Mouse (Mus musculus) forebrain, embryonic 16.5 days (tissue): ENCODE results near the gene Adcy10. TPM values are rescaled to one million over a fixed set of nuclear protein-coding genes. Genes with fewer than 3 reads are reported as not detected.

Experiments
- ATAC-seq: fragments of 200-750 bp; cut with Nextera tagmentation; 2 replicates; pipeline ENCODE4 v1.8.0; 2017; ENCODE audit warnings: mild to moderate bottlenecking, moderate library complexity
- H3K27ac ChIP-seq: fragments of 300-500 bp; sonication (generic); 2 replicates; pipeline ENCODE4 v1.5.1; 2014; ENCODE audit warnings: low read length, control low read depth
- H3K27me3 ChIP-seq: fragments of 300-500 bp; sonication (generic); replicated peaks from 2 replicates; pipeline ENCODE4 v1.6.1; 2014; ENCODE audit warnings: low read length; ENCODE audit not compliant: control insufficient read depth, insufficient read depth
- H3K36me3 ChIP-seq: fragments of 300-500 bp; sonication (generic); 2 replicates; pipeline ENCODE4 v1.6.1; 2014; ENCODE audit not compliant: control insufficient read depth, insufficient read depth
- H3K4me1 ChIP-seq: fragments of 300-500 bp; sonication (generic); replicated peaks from 2 replicates; pipeline ENCODE4 v1.6.1; 2014; ENCODE audit warnings: low read length; ENCODE audit not compliant: control insufficient read depth, insufficient read depth
- H3K4me2 ChIP-seq: fragments of 300-500 bp; sonication (generic); 2 replicates; pipeline ENCODE4 v1.6.1; 2014; ENCODE audit warnings: mild to moderate bottlenecking, low read length, control low read depth
- H3K4me3 ChIP-seq: fragments of 300-500 bp; sonication (generic); replicated peaks from 2 replicates; pipeline ENCODE4 v1.5.1; 2014; ENCODE audit warnings: mild to moderate bottlenecking, low read length, control low read depth
- H3K9ac ChIP-seq: fragments of 300-500 bp; sonication (generic); replicated peaks from 2 replicates; pipeline ENCODE4 v1.6.1; 2014; ENCODE audit warnings: low read depth, low read length, control low read depth
- H3K9me3 ChIP-seq: fragments of 300-500 bp; sonication (generic); 2 replicates; pipeline ENCODE4 v1.6.1; 2016; ENCODE audit warnings: low read length; ENCODE audit not compliant: control insufficient read depth
- WGBS: fragments of 180-500 bp; shearing (Covaris S2); extraction: QIAGEN DNeasy Blood & Tissue Kit; methylation state at CpG from one replicate; pipeline ENCODE4 v1.1.7; 2014; 5-methylcytosine and 5-hydroxymethylcytosine counted together
- polyA plus RNA-seq: library from polyadenylated mRNA; unstranded; fragments of >200 nt; fragmentation: Nextera tagmentation; extraction: Ambion mirVana; gene quantifications from 2 replicates; pipeline ENCODE4 v1.2.1, GENCODE M21; 2015

Adcy10 gene
- polyA plus RNA-seq, 1 experiment from 2014 or later: 0.22 TPM

- no peak overlapping the region for H3K4me2 ChIP-seq
Observed at GRCm38 (mm10) chr1:165590760-165591159, 105.8 kb downstream of the Adcy10 start.

GRCm38 (mm10) chr1:165592295-165593082 lies 107.5 kb downstream of the Adcy10 start:
- H3K36me3 ChIP-seq: 0 out of 2 replicates have a peak, but pooled peaks cover 10% of the 10 kb centered on the region

More at GRCm38 (mm10) chr1:165590760-165591159, 105.8 kb downstream of the Adcy10 start:
- Histone ChIP-seq H3K9ac (no peak overlapping the region), H3K4me1 (no peaks in the 10 kb centered on the region), H3K36me3 (0 out of 2 replicates have a peak, but pooled peaks cover 13% of the 10 kb centered on the region), H3K9me3 (no peaks in the 10 kb centered on the region), H3K4me3 (no peak overlapping the region), H3K27me3 (no peaks in the 10 kb centered on the region), H3K27ac (no peak overlapping the region)
- WGBS: 80% methylated on average over 8 of the region's 8 CpGs
- no peak for ATAC-seq

GRCm38 (mm10) chr1:165594699-165595421 lies 109.9 kb downstream of the Adcy10 start:
- H3K4me3 ChIP-seq: no peak overlapping the region
- peaks cover 13% of the 10 kb centered on the region; the same call in 1 of the 2 replicates for H3K36me3 ChIP-seq
- 93% methylated on average over 15 of the region's 15 CpGs for WGBS
- no peak overlapping the region for H3K9ac ChIP-seq
- no peak overlapping the region for H3K4me2 ChIP-seq
- H3K9me3 ChIP-seq: no peaks in the 10 kb centered on the region
- no peak for ATAC-seq
- H3K27ac ChIP-seq: no peak overlapping the region
- H3K4me1 ChIP-seq: no peaks in the 10 kb centered on the region
- H3K27me3 ChIP-seq: no peaks in the 10 kb centered on the region

More at GRCm38 (mm10) chr1:165592295-165593082, 107.5 kb downstream of the Adcy10 start:
- H3K4me1 ChIP-seq: no peaks in the 10 kb centered on the region
- no peak overlapping the region for H3K4me2 ChIP-seq
- H3K27ac ChIP-seq: no peak overlapping the region
- H3K4me3 ChIP-seq: no peak overlapping the region
- no peak for ATAC-seq
- no peaks in the 10 kb centered on the region for H3K27me3 ChIP-seq
- no peak overlapping the region for H3K9ac ChIP-seq
- H3K9me3 ChIP-seq: no peaks in the 10 kb centered on the region
- 89% methylated on average over 14 of the region's 14 CpGs for WGBS

- H3K4me1 ChIP-seq: no peaks in the 10 kb centered on the region
- no peaks in the 10 kb centered on the region for H3K27me3 ChIP-seq
- H3K9ac ChIP-seq: no peak overlapping the region
- no peak overlapping the region for H3K4me2 ChIP-seq
- H3K4me3 ChIP-seq: no peak overlapping the region
- H3K27ac ChIP-seq: no peak overlapping the region
- no peak for ATAC-seq
- H3K36me3 ChIP-seq: peaks cover 24% of the 10 kb centered on the region
- WGBS: 80% methylated on average over 10 of the region's 10 CpGs
- no peaks in the 10 kb centered on the region for H3K9me3 ChIP-seq
Observed at GRCm38 (mm10) chr1:165601775-165602280, 116.8 kb downstream of the Adcy10 start.

- Histone ChIP-seq H3K27me3 (no peaks in the 10 kb centered on the region), H3K27ac (no peak overlapping the region), H3K4me2 (no peak overlapping the region), H3K9ac (no peak overlapping the region), H3K4me1 (no peaks in the 10 kb centered on the region), H3K4me3 (no peak overlapping the region), H3K9me3 (no peaks in the 10 kb centered on the region), H3K36me3 (peaks cover 27% of the 10 kb centered on the region)
- no peak for ATAC-seq
- WGBS: 85% methylated on average over 14 of the region's 14 CpGs
Observed at GRCm38 (mm10) chr1:165603218-165603617, 118.2 kb downstream of the Adcy10 start.

GRCm38 (mm10) chr1:165604203-165604602 lies 119.2 kb downstream of the Adcy10 start:
- H3K9ac ChIP-seq: no peak overlapping the region
- H3K4me1 ChIP-seq: no peaks in the 10 kb centered on the region
- ATAC-seq: no peak
- no peaks in the 10 kb centered on the region for H3K27me3 ChIP-seq
- H3K36me3 ChIP-seq: peaks cover 25% of the 10 kb centered on the region
- H3K4me2 ChIP-seq: no peak overlapping the region
- H3K27ac ChIP-seq: no peak overlapping the region
- 90% methylated on average over 8 of the region's 8 CpGs for WGBS
- H3K4me3 ChIP-seq: no peak overlapping the region
- no peaks in the 10 kb centered on the region for H3K9me3 ChIP-seq

GRCm38 (mm10) chr1:165605108-165605507 lies 120.1 kb downstream of the Adcy10 start:
- ATAC-seq: no peak
- Histone ChIP-seq H3K4me1 (peaks cover 5% of the 10 kb centered on the region), H3K9me3 (no peaks in the 10 kb centered on the region), H3K27ac (no peak overlapping the region), H3K27me3 (no peaks in the 10 kb centered on the region), H3K4me3 (no peak overlapping the region), H3K36me3 (peaks cover 25% of the 10 kb centered on the region), H3K9ac (no peak overlapping the region), H3K4me2 (no peak overlapping the region)
- WGBS: 81% methylated on average over 3 of the region's 3 CpGs

- Histone ChIP-seq H3K9ac (no peak overlapping the region), H3K27me3 (no peaks in the 10 kb centered on the region), H3K4me2 (no peak overlapping the region), H3K4me3 (no peak overlapping the region), H3K4me1 (peaks cover 12% of the 10 kb centered on the region), H3K27ac (no peak overlapping the region), H3K9me3 (no peaks in the 10 kb centered on the region), H3K36me3 (peaks cover 25% of the 10 kb centered on the region)
- 59% methylated on average over 6 of the region's 6 CpGs for WGBS
- no peak for ATAC-seq
Observed at GRCm38 (mm10) chr1:165605774-165606173, 120.8 kb downstream of the Adcy10 start.

GRCm38 (mm10) chr1:165608904-165609303 lies 123.9 kb downstream of the Adcy10 start:
- ATAC-seq: no peak
- Histone ChIP-seq H3K4me1 (peaks cover 16% of the 10 kb centered on the region), H3K36me3 (peaks cover 14% of the 10 kb centered on the region), H3K27me3 (no peaks in the 10 kb centered on the region), H3K9ac (no peak overlapping the region), H3K27ac (no peak overlapping the region), H3K4me2 (no peak overlapping the region), H3K9me3 (no peaks in the 10 kb centered on the region), H3K4me3 (no peak overlapping the region)
- WGBS: 93% methylated on average over 4 of the region's 4 CpGs
